Mouse (Mus musculus) lung, adult 18-20 months (tissue): Measurements from ENCODE around the gene Gm47985.
"Not testable (repeated sequence)": the region's sequence is repeated elsewhere in the genome, so short reads cannot be mapped to it uniquely, and the experiment has no call there.

Source experiments
- DNase-seq, 2 experiments: peaks; one replicate each; pipeline ENCODE4 v3.0.0; 2022; ENCODE audit warnings: mixed read lengths in 2 of 2

The Gm47985 gene

DNA sequence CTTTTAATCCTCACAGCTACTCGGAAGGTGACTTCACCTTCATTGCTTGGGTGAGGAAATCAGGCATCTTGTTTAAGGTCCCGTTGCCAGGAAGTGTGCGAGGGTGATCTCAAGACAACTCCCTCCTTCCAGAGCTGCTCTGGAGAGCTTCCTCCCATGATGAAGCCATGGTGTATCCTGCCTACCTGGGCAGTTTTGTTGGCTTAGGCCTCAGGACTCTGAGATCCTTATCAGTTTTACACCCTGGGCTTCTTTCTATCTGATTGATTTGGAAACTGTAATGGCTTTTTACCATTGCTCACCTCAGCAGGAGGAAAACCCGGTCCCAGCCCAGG, 4.4 kb upstream of the Gm47985 start:
- DNase-seq, result no peak

DNA sequence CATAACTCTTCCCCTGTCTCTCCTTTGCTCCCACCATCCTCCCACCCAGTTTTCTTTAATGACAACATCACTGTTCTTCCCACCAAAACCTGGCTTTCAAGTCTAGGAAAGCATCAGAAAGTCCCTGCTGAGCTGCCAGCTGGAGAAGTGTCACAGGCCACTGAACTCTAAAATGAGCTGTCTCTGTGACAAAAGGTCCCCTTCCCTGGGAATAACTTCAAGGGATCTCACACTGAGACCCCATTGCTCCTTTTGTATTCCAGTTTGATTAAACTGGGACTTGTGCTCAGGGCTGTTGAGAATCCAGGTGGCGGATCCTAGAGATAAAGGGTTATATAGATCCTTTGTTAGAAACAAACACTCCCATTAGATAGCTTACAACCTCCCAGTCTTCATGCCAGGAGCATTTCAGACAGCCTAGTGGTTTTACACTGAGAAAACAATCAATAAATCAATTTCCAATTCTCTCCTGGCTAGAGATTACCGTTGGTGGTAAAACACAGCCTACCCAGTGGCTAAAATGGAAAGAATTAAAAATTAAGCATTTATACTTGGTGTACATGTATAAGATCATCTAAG, 3.7 kb upstream of the Gm47985 start:
- DNase-seq, result no peak

DNA sequence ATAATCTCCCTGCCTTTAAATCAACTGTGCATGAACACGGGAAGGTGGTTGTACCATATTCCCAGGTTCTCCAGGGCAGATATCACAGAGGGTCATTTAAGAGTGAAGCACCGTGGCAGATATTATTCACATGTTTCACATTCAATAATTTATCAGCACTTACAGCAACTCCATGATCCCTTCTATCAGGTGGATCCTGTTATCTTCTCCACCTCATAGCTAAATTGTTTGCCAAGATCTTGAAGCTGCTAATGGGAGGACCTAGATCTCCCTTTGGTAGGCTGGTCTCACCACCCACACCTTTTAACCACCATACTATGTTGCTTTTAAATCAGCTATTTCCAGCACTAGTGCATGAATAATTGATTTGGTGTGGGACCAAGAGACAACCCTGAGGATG, 2.2 kb upstream of the Gm47985 start:
- no peak for DNase-seq

DNA sequence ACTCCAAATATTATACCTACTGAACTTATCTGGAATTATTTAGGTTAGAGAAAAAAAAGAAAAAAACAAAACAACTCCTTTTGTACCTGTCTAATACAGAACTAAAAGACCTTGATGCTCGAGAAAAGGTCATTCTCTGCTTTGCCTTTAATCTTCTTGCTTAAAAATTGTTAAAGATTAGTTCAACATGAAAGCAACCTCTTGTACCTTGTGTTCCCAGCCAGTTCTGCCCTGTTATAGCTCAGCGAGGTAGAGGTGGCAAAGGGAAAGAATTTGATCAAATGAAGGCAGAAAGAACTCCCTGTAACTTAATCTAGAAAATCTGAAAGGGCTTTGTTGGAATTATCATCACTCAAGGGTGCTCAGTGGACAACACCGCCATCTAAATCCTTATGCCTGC, 3.8 kb downstream of the Gm47985 start:
- not testable (repeated sequence) for DNase-seq

DNA sequence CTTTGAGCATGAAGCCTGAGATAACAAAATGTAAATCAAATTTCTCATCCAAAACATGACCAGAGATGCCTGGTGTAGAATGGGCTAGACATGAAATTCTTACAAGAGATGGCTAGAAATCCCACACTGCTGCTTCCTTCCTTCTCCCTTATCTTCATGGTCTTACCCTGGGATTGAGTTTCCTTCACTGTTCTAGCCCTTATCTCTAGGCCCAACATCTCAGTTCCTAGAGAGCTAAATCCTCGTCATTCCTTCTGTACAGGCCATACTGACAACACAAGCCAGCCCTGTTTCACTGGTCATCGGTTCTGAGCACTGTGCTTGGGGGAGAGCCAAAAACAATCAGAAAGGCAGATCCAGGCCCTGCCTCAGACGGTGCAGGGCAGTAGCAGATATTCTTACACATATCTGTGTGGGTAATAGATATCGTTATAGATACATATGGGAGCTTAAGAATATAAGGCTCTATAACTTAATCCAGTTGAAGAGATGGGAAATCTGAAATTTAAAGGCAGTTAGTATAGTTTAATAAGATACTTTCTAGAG, 4.6 kb downstream of the Gm47985 start:
- not testable (repeated sequence) for DNase-seq

DNA sequence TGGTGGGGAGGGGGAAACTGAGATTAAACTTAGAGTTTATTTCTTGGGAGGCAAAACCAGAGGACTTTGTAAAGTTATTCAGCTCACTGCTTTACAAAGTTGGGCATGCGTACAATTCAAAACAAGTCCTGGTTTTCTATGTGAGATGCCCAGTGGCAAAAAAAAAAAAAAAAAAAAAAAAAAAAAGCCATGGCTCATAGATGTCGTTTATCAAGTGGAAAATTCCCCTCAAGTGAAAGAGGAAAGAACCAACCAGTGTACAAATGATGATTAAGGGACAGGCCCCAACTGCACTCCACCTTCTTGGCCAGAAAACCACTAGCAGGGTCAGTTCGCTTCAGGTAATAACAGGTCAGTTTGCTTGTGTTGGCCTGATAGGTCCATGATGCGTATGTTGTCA, 6.1 kb downstream of the Gm47985 start:
- DNase-seq, result no peak

DNA sequence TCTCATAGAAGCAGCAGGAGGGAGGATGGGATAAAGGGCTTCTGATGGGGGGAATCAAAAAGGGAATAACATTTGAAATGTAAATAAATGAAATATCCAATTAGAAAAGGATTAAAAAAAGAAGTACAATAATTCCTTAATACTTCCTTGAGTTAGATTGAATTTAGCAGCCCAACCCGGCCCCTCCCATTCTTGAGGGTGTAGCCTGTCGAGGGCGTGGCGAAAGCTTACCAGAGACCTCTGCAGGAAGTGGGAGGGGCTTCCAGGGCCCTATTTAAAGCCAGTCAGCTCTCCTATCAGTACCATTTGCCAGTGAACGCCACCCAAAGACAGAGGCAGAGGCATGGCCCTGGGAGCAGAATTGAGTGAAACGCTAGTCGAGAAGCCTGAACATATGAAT, 9.7 kb downstream of the Gm47985 start, which contains the start of gene Gm8947:
TSS of gene Gm8947 (plus strand) at position 302 of the 400 bp plus-strand sequence.
- DNase-seq, result not testable (repeated sequence)

DNA sequence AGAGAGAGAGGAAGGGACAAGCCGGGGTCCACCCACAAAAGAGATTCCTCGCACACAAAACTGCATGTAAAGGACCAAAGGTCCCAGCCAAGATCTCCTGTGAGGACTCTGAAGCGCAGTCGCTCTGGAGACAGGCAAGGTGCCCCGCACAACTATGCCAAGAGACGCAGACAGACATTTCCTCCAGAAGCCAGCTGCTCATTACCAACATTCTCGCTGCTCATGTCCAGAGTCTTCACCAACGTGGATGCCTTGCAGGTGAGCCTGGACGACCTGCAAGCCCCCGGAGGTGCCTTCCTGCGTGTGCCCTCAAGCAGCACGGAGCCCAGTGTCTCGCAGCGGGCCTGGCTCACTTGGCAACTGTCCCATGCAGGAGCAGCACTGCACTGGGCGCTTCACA, 10.4 kb downstream of the Gm47985 start:
- DNase-seq, result not testable (repeated sequence)

DNA sequence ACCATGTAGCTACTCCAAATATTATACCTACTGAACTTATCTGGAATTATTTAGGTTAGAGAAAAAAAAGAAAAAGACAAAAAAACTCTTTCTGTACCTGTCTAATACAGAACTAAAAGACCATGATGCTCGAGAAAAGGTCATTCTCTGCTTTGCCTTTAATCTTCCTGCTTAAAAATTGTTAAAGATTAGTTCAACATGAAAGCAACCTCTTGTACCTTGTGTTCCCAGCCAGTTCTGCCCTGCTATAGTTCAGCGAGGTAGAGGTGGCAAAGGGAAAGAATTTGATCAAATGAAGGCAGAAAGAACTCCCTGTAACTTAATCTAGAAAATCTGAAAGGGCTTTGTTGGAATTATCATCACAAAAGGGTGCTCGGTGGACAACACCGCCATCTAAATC, 13.6 kb downstream of the Gm47985 start:
- not testable (repeated sequence) for DNase-seq

DNA sequence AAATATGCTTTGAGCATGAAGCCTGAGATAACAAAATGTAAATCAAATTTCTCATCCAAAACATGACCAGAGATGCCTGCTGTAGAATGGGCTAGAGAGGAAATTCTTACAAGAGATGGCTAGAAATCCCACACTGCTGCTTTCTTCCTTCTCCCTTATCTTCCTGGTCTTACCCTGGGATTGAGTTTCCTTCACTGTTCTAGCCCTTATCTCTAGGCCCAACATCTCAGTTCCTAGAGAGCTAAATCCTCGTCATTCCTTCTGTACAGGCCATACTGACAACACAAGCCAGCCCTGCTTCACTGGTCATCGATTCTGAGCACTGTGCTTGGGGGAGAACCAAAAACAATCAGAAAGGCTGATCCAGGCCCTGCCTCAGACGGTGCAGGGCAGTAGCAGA, 14.4 kb downstream of the Gm47985 start:
- DNase-seq, result not testable (repeated sequence)

DNA sequence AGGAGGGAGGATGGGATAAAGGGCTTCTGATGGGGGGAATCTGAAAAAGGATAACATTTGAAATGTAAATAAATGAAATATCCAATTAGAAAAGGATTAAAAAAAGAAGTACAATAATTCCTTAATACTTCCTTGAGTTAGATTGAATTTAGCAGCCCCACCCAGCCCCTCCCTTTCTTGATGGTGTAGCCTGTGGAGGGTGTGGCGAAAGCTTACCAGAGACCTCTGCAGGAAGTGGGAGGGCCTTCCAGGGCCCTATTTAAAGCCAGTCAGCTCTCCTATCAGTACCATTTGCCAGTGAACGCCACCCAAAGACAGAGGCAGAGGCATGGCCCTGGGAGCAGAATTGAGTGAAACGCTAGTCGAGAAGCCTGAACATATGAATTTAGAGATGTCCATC, 15.8 kb downstream of the Gm47985 start, which contains the start of gene Gm47995:
TSS of gene Gm47995 (plus strand) at position 329 of the 400 bp plus-strand sequence.
- not testable (repeated sequence) for DNase-seq

DNA sequence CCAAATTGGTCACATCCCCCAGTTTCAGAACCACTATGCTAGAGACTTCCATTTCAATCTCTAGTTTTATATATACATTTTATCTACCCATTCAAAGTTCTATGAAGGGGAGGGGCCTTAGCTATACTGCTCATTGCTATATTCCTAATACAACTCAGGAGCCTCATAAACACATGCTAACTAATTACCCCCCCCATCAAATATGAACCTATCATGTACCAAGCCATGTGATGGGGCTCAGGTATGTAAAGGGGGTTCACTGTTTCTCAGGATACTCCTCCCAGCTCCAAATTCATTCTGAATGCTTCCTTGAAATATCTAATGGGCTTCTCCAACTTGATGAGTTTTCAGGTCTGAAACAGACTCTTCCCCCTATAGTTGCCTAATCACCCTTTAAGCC, 18.3 kb downstream of the Gm47985 start:
- not testable (repeated sequence) for DNase-seq

DNA sequence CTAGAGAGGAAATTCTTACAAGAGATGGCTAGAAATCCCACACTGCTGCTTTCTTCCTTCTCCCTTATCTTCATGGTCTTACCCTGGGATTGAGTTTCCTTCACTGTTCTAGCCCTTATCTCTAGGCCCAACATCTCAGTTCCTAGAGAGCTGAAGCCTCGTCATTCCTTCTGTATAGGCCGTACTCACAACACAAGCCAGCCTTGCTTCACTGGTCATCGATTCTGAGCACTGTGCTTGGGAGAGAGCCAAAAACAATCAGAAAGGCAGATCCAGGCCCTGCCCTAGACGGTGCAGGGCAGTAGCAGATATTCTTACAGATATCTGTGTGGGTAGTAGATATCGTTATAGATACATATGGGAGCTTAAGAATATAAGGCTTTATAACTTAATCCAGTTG, 20.4 kb downstream of the Gm47985 start:
- DNase-seq, result not testable (repeated sequence)

DNA sequence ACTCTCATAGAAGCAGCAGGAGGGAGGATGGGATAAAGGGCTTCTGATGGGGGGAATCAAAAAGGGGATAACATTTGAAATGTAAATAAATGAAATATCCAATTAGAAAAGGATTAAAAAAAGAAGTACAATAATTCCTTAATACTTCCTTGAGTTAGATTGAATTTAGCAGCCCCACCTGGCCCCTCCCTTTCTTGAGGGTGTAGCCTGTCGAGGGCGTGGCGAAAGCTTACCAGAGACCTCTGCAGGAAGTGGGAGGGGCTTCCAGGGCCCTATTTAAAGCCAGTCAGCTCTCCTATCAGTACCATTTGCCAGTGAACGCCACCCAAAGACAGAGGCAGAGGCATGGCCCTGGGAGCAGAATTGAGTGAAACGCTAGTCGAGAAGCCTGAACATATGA, 21.5 kb downstream of the Gm47985 start, which contains the start of gene 3110040M04Rik:
TSS of gene 3110040M04Rik (plus strand) at position 304 of the 400 bp plus-strand sequence.
- DNase-seq, result not testable (repeated sequence)

DNA sequence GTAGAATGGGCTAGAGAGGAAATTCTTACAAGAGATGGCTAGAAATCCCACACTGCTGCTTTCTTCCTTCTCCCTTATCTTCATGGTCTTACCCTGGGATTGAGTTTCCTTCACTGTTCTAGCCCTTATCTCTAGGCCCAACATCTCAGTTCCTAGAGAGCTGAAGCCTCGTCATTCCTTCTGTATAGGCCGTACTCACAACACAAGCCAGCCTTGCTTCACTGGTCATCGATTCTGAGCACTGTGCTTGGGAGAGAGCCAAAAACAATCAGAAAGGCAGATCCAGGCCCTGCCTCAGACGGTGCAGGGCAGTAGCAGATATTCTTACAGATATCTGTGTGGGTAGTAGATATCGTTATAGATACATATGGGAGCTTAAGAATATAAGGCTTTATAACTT, 26.2 kb downstream of the Gm47985 start:
- DNase-seq, result not testable (repeated sequence)

DNA sequence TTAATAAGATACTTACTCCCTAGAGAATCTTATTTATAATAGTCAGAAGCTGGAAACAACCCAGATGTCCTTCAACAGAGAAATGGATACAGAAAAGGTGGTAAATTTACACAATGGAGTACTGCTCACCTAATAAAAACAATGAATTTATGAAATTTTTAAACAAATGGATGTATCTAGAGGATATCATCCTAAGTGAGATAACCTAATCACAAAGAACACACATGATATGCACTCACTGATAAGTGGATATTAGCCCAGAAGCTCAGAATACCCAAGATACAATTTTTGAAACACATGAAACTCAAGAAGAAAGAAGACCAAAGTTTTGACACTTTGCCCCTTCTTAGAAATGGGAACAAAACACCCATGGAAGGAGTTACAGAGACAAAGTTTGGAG, 26.6 kb downstream of the Gm47985 start:
- not testable (repeated sequence) for DNase-seq

DNA sequence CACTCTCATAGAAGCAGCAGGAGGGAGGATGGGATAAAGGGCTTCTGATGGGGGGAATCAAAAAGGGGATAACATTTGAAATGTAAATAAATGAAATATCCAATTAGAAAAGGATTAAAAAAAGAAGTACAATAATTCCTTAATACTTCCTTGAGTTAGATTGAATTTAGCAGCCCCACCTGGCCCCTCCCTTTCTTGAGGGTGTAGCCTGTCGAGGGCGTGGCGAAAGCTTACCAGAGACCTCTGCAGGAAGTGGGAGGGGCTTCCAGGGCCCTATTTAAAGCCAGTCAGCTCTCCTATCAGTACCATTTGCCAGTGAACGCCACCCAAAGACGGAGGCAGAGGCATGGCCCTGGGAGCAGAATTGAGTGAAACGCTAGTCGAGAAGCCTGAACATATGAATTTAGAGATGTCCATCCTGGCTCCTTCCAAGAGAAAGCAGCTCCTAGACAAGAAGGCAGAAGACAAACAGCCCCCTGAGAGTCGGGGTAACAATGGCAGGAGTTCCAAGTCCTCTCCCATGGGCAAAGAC, 27.6 kb downstream of the Gm47985 start, which contains the start of gene Gm47996:
TSS of gene Gm47996 (plus strand) at position 308 of the 532 bp plus-strand sequence.
- not testable (repeated sequence) for DNase-seq

DNA sequence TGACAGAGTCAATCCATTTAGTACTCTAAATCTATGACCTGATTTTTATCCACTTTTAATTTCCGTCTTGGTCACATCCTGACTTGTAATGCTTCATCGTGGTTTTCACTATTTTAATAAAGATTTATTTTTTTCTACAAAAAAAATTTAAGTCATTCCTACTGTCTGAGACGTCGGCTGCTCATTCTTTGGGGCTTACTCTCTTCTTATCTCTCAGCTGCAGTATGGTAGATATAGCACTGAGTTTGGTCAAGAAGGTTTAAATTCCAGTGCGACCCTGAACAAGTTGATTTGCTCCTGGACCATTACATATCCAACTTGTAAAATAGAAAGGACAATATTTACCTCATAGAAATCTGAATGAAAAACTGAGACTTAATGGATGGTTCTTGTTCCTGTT, 29.3 kb downstream of the Gm47985 start:
- not testable (repeated sequence) for DNase-seq

DNA sequence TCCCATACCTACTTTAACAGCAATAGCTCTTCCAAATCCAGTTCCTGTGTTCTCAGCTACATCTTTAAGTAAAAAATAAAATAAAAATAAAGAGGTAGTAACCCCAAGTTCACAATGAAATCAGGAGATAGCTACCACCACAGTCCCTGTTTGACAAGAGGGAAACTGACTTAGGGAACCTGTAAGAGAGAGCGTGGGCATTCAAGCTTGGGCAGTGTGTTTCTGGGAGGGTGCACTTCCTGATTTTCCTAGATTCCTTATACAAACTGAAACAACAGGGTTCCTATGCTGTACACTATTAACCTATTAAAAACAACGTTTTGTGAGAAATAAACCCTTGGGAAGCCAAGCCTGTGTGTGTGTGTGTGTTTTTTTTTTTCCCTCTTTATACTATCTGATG, 32.5 kb downstream of the Gm47985 start:
- no peak for DNase-seq

DNA sequence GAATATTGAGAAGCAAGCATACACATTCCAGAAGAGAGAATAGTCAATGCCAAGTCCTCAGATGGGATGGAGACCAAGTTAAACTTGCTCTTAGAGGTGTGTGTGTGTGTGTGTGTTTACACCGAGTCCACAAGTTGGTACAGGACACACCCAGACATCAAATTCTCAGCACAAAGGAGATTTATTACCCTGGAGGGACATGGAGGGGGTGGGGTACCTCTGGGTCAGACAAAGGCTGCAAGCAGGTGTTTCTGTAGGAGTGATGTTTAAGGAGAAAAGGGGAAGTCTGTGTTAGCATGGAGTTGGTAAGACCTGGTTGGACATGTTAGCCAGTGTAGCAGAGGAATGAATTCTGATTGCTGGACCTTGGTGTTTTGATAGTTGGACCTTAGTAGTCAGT, 33.6 kb downstream of the Gm47985 start:
- no peak for DNase-seq

DNA sequence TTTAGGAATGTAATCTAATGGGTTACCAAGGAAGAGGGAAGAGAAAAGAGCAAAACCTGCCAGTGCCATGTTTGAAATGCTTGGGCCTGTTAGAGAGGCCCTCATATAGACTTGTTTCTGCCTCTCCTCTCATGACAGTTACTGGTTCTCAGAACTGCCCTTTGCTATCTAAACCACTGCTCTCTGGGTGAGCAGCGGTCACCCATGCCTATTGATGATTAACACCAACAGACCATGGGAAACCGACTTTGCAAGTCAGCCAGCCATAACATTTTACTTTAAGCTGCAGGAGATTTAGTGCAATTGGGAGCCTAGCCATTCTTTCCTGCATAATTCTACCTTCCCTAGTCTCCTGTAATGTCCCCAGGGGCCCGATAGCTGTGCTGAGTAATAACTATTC, 34.1 kb downstream of the Gm47985 start:
- no peak for DNase-seq

DNA sequence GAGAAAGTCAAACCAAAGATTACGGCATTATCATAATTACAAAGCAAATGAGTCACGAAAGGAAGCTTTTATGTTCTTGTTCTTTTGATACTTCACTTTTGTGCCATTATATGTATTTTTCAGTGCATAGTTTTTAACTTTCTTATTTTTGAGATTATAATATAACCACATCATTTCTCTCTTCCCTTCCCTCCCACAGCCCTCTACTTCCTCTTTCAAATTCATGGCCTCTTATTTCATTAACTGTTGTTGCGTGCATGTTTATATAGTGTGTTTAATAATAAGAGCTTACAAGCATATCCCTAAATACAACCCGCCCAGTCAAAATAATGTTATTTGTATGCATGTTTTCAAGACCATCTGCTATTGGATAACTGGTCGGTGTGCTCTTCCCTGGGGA, 36.7 kb downstream of the Gm47985 start:
- no peak for DNase-seq

DNA sequence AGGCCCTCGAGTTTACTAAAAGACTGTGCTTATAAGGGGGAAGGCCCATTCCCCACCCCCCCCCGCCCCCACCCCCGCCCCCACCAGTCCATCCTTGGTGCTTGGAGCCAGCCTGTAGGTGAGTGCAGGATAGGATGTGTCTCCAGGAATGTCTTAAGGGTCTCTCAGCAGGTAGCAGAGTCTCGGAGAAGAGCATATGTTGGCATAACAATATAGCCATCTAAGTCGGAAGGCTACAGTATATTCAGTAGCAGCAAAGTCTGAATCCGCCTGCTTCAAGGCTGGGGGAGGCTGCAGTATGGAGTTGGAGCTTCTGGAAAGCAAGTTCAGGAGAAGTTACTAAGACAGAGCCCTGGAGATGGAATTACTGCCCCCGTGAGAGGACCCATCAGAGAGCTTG, 37.8 kb downstream of the Gm47985 start:
- DNase-seq, result no peak

DNA sequence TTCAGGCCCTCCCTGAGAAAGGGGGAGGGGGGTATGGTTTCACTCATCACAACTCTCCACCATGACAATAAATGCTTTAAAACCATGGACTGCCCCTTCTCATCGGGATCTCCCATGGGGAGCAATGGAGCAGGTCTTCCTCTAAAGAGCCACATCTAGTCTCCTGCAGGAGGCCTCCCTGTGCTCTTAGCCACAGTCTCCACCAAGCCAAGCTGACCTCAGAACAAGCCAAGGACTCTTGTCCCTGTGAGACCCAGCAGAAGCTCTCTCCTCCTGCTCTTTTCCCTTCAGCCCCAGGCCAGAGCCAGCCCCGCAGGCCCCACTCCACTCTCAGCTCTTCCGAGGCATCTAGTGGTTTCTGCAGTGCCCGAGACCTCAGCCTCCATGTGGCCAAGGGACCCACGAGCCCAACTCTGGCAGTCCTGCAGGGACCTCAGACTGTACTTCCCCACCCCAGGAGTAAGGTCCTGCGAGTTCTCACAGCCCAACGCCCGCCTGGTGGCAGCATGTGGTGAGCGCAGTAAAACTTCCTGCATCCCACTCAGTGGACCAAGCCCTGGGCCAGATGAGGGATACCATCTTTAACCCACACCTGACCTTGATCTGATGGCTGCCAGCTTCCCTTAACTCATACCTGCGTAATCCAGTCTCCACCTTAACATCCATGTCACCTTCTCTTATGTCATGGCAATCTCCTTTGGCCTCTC, 40.4 kb downstream of the Gm47985 start:
- DNase-seq, result no peak
